Mouse (Mus musculus) Patski (cell line): ENCODE data around the gene Arl15. TPM values are rescaled to one million over a fixed set of nuclear protein-coding genes. Genes with fewer than 3 reads are reported as not detected.

Experiments used
- ATAC-seq: fragments of 100-300 bp; one replicate; pipeline ENCODE4 v1.8.0; 2021
- CTCF ChIA-PET: fragments of 350-600 bp; sonication (Branson Sonifier 250); formaldehyde crosslinking; loops from one replicate; lab custom pipeline; 2022; ENCODE audit warnings: inconsistent platforms; lab: Charles Lee
- POLR2A ChIA-PET: fragments of 350-600 bp; sonication (Branson Sonifier 250); formaldehyde crosslinking; loops from one replicate; lab custom pipeline; 2022; ENCODE audit warnings: antibody characterized with exemption, inconsistent platforms; lab: Charles Lee
- DNase-seq: peaks from one replicate; pipeline ENCODE4 v3.0.0-alpha.2; 2011; ENCODE audit warnings: low read depth, low spot score
- H3K27me3 ChIP-seq: fragments of 371-371 bp; one replicate; pipeline ENCODE4 v1.5.1; 2021
- CTCF ChIP-seq: fragments of 100-300 bp; IDR thresholded peaks from one replicate; pipeline ENCODE4 v1.5.1; 2021
- in situ Hi-C: fragments of 300-500 bp; cut with MboI; formaldehyde crosslinking; loops from 3 replicates; pipeline ENCODE4 v1.11.1; 2018; ENCODE audit warnings: low pct_unique_long_range_greater_than_20kb, mixed read lengths
- polyA plus RNA-seq: library from polyadenylated mRNA; unstranded; gene quantifications from one replicate; pipeline ENCODE4 v1.2.3, GENCODE M21; 2021

Arl15 gene
- polyA plus RNA-seq, 1 experiment from 2014 or later, result 35.2 TPM

GRCm38 (mm10) chr13:113800246-113800645 lies 5.9 kb downstream of the Arl15 start:
- no peak for TF ChIP-seq CTCF
- in situ Hi-C loops, result no loop called here
- POLR2A ChIA-PET, result no interaction called here
- no peak for DNase-seq
- no peak for ATAC-seq
- H3K27me3 ChIP-seq, result no peaks in the 10 kb centered on the region
- CTCF ChIA-PET, result interaction anchor here (0.9 to 2.6 kb wide), 6 partner anchors 20 to 107 kb away, joined by 3 to 11 read pairs (median 3); no protein-coding TSS in a partner anchor

GRCm38 (mm10) chr13:113802571-113802970 lies 8.3 kb downstream of the Arl15 start:
- POLR2A ChIA-PET, result interaction anchor here (1.0 kb wide), 1 partner anchor 15 kb away, joined by 4 read pairs; no protein-coding TSS in a partner anchor
- no peaks in the 10 kb centered on the region for H3K27me3 ChIP-seq
- DNase-seq (no peak), ATAC-seq (no peak)
- no peak for TF ChIP-seq CTCF
- in situ Hi-C loops, result no loop called here
- CTCF ChIA-PET, result interaction anchor here (1.2 to 2.6 kb wide), 3 partner anchors 62 to 133 kb away, joined by 5 to 11 read pairs (median 6); no protein-coding TSS in a partner anchor

- in situ Hi-C loops, result no loop called here
- no peak for TF ChIP-seq CTCF
- no peaks in the 10 kb centered on the region for H3K27me3 ChIP-seq
- ATAC-seq (no peak), DNase-seq (no peak)
- POLR2A ChIA-PET, result no interaction called here
- CTCF ChIA-PET, result no interaction called here
Observed at GRCm38 (mm10) chr13:113811141-113811540, 16.8 kb downstream of the Arl15 start.

- ChIA-PET POLR2A (no interaction called here), CTCF (interaction anchor here (1.5 to 2.1 kb wide), 2 partner anchors 53 to 135 kb away, joined by 3 to 7 read pairs; no protein-coding TSS in a partner anchor)
- in situ Hi-C loops, result no loop called here
- ATAC-seq (no peak), DNase-seq (no peak)
- TF ChIP-seq CTCF, result no peak
- no peaks in the 10 kb centered on the region for H3K27me3 ChIP-seq
Observed at GRCm38 (mm10) chr13:113811910-113812592, 17.7 kb downstream of the Arl15 start.

GRCm38 (mm10) chr13:113812593-113812975 lies 18.3 kb downstream of the Arl15 start:
- in situ Hi-C loops, result no loop called here
- ChIA-PET CTCF (interaction anchor here (1.5 to 2.1 kb wide), 2 partner anchors 53 to 136 kb away, joined by 3 to 7 read pairs; no protein-coding TSS in a partner anchor), POLR2A (no interaction called here)
- DNase-seq (no peak), ATAC-seq (no peak)
- no peaks in the 10 kb centered on the region for H3K27me3 ChIP-seq
- TF ChIP-seq CTCF, result no peak

GRCm38 (mm10) chr13:113814121-113814520 lies 19.8 kb downstream of the Arl15 start:
- ChIA-PET CTCF (interaction anchor here (1.1 kb wide), 1 partner anchor 11 kb away, joined by 3 read pairs; no protein-coding TSS in a partner anchor), POLR2A (no interaction called here)
- H3K27me3 ChIP-seq, result no peaks in the 10 kb centered on the region
- ATAC-seq, result no peak
- no peak for DNase-seq
- in situ Hi-C loops, result no loop called here
- TF ChIP-seq CTCF, result no peak

- ATAC-seq, result no peak
- TF ChIP-seq CTCF, result no peak
- ChIA-PET CTCF (no interaction called here), POLR2A (interaction anchor here (0.5 kb wide), 1 partner anchor 86 kb away, joined by 3 read pairs; no protein-coding TSS in a partner anchor)
- DNase-seq, result no peak
- H3K27me3 ChIP-seq, result no peaks in the 10 kb centered on the region
- in situ Hi-C loops, result no loop called here
Observed at GRCm38 (mm10) chr13:113815697-113816420, 21.6 kb downstream of the Arl15 start.

GRCm38 (mm10) chr13:113816421-113816810 lies 22.1 kb downstream of the Arl15 start:
- DNase-seq, result no peak
- in situ Hi-C loops, result no loop called here

GRCm38 (mm10) chr13:113819006-113819405 lies 24.7 kb downstream of the Arl15 start:
- ChIA-PET POLR2A (no interaction called here), CTCF (interaction anchor here (2.0 kb wide), 1 partner anchor 12 kb away, joined by 4 read pairs; no protein-coding TSS in a partner anchor)
- H3K27me3 ChIP-seq, result no peaks in the 10 kb centered on the region
- in situ Hi-C loops, result no loop called here
- no peak for TF ChIP-seq CTCF
- no peak for ATAC-seq
- DNase-seq, result no peak

More at GRCm38 (mm10) chr13:113816421-113816810, 22.1 kb downstream of the Arl15 start:
- no peak for ATAC-seq
- POLR2A ChIA-PET, result interaction anchor here (0.5 kb wide), 1 partner anchor 86 kb away, joined by 3 read pairs; no protein-coding TSS in a partner anchor
- CTCF ChIA-PET, result no interaction called here
- TF ChIP-seq CTCF, result no peak
- no peaks in the 10 kb centered on the region for H3K27me3 ChIP-seq

GRCm38 (mm10) chr13:113820176-113820575 lies 25.9 kb downstream of the Arl15 start:
- no peak for DNase-seq
- CTCF ChIA-PET, result no interaction called here
- in situ Hi-C loops, result no loop called here
- ATAC-seq, result no peak
- TF ChIP-seq CTCF, result no peak
- H3K27me3 ChIP-seq, result no peaks in the 10 kb centered on the region
- POLR2A ChIA-PET, result no interaction called here
